Mouse (Mus musculus) c-Kit-negative CD71-positive TER-119-positive erythroid progenitor cells, embryonic 14.5 days (primary cell): ENCODE data around the gene Tbl1x.
"Not testable (repeated sequence)": the region's sequence is repeated elsewhere in the genome, so short reads cannot be mapped to it uniquely, and the experiment has no call there.

Experiments
- DNase-seq: peaks from one replicate; pipeline ENCODE4 v3.0.0-alpha.2; 2013; ENCODE audit warnings: low read depth, low spot score

Tbl1x gene

GRCm38 (mm10) chrX:77510371-77511300 is at the start of gene Tbl1x:
TSS of gene Tbl1x (plus strand) at chrX:77511013.
- DNase-seq, result no peak

DNA sequence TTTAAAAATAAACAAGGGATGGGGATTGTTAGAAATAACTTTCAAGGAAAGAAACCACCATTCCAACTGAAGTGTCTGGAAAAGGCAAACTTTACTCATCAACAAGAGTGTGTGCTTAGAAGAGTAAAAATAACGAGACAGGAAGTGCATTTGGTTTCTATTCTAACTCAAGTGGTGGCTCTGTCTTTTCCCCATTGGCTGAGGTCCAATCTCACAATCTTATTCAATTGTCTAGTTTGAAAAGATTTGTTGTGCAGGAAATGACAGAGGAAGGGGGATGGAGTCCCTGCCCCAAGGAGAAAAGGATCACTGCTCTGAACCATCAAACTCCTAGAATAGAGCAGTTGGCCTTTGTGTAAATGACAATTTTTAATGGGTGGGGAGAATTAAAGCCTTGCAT is 41.6 kb upstream of the Tbl1x start:
- no peak for DNase-seq

GRCm38 (mm10) chrX:77472858-77473257 is 38.0 kb upstream of the Tbl1x start:
- DNase-seq, result no peak

DNA sequence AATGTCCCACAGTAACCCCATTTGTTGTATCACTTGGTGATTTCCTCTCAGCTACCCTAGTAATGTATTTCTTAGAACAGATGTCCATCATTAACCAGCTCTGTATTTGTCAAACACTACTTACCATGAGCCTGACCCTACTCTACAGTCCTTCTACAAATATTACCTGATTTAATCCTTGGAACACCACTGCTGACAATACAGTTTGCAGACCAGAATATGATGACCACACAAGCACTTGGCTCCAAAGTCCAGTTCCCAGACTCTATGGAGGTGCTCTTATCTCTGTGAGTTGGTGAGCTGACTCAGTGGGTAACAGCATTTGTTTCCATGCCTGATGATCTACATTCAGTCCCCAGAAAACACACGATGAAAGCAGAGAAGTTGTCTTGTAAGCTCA is 37.3 kb upstream of the Tbl1x start:
- DNase-seq, result no peak

DNA sequence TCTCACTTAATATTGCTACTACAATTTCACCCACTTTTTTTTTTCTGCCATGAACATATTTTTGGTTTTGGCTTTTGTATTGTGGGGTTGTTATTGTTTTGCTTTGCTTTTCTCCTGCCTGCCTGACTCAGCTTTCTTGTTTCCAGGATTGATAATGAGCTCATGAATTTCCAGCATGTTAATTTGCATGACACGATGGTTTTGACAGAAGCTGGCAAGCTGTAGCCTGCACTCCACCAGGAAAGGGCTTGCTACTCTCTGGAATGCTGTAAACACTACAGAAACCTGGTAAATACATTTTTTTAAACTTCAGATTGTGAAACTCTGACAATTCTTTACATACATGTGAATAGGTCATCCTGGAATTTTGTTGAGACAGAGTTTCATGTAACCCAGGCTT is 36.3 kb upstream of the Tbl1x start:
- DNase-seq, result no peak

DNA sequence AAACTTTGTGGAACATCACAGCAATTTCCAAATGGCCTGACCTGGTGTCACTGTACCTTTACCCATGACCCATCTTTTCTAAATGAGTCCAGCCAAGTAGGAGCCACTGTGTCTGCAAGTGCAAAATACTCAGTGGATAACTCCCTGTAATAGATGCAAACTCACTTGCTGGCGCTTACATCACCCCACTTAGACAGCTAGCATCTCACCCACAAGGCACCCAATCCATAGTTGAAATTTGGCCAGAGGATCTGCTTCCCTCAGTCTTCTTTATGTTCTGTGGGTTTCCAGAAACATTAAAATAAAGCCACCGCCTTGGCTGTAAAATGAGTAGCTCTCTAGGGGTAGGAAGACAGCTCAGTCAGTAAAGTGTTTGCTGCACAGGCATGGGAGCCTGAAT is 33.3 kb upstream of the Tbl1x start:
- no peak for DNase-seq

DNA sequence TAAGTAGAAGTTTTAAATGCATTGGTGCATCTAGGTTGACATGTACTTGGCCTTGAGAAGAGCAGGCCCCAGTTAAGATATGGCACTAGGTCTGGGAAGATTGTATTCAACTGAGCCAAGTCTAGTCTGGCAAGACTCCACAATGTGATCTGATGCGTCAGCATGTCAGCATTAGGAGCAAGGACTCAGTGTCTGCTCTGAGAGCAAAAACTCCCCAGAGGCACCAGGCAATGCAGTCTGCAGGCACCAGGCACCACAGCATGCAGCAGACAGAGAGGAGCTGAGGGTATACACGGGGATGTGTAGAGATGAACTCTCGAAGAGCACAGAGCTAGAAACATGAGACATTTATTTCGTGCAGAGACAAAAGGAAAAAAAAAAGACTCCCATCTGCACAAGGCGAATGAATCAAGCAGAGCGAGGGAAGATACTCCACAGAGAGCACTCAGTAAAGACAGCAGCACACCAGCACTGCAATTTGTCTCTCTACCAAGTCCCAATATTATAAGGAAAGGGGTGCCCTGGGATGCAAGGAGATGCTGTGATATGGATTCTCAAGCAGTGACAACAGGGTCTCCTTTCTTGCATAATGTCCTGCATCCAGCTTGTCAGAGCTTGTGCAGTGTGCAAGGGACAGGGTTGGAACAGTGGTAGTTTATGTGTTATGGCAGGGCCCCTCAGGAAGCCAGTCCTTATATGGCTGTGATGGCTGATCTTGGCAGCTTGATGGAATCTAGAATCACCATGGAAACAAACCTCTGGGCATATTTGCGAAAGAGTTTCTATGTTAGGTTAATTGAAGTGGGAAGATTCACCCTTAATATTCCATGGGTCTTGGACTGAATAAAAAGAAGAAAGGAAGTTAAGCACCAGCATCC is 22.7 kb upstream of the Tbl1x start:
- no peak for DNase-seq

- no peak for DNase-seq
Measured at GRCm38 (mm10) chrX:77490127-77490526, 20.7 kb upstream of the Tbl1x start.

GRCm38 (mm10) chrX:77509149-77509548 is 1.7 kb upstream of the Tbl1x start:
- DNase-seq, result no peak

DNA sequence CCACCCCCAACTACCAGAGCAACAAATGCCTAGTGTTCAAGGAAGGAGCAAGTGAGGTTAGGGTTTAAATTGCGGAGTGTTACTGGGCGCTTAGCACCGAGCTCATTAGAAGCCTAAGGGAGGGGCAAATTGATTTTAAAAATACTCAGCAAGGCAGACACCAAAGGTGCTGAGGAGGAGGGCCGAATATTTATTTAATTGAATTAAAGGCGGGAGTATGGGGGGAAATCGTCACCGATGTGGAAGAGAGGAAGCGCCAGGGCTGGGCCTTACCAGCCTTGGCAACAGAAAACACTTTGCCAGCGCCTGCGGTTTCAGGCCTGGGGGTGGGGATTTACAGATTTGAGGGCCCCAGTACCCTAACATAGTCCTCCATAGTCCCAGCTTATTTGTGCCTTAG is 1.0 kb upstream of the Tbl1x start:
- DNase-seq, result no peak

DNA sequence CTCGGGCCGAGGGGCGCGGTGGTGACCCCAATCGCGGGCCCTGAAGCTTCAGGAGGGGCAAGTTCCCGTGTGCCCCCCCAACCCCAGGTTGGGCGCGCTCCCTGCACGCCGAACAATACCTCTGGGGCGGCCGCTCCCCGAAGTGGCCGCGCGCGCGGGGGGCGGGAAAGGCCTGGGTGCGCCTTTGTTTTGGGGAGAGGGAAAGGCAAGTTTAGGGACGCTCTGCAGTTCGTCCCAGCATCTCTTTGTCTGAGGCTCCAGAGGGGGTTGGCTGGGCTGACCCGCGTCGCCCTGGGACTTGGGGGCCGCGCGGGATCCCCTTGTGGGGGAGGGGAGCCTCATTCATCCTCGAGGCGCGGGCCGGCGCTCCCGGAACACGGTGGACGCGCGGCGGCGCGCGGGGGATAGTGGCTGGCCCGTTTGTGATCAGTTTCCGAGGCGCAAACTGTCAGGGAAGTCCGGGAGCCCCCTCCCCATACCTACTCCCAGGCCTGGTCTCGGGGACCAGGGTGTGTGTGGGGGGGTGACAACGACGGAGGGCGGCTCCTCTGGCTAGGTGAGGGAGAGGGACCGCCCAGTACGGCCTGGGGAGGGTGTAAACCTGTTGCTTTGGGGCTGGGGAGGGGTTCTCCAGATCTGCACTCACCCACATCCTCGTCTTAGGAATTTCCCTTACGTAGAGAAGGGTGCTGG is 634 bp downstream of the Tbl1x start:
- DNase-seq, result no peak

- no peak for DNase-seq
Measured at GRCm38 (mm10) chrX:77511994-77512485, 1.2 kb downstream of the Tbl1x start.

DNA sequence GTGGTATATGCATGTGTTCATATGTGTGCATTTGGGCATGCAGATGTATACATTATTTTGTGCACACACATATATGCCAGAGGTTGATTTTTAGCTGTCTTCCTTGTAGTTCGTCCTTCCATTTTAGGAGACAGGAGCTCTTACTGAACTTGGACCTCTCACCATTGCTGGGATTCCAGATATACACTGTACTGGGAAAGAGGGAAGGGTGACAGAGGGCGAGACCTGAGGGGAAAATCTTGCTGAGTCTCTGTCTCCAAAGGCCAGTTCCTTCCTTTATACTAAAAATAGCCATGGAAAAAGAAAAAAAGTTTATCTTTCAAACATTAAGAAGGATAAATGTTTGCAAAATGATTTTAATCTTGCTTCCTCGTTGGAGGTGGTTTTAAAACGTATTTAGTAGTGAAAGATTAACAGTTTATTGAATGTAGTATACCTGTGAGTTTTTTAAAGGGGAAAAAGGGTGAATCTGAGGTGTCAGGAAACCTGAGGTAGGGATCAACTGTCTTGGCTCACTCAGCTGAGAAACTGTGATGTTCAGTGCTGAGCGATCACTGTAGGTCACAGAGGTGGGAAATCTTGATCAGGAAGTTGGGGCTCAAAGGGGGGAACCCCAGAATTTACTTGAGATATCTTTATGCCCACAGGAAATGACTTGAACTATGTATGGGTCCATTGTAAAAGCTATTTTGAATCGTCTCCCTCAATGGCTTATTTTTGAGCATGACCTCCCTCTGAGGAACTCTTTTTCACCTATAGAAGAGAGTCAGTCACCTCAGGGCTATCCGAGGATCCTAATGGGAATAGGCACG is 6.7 kb downstream of the Tbl1x start:
- no peak for DNase-seq

DNA sequence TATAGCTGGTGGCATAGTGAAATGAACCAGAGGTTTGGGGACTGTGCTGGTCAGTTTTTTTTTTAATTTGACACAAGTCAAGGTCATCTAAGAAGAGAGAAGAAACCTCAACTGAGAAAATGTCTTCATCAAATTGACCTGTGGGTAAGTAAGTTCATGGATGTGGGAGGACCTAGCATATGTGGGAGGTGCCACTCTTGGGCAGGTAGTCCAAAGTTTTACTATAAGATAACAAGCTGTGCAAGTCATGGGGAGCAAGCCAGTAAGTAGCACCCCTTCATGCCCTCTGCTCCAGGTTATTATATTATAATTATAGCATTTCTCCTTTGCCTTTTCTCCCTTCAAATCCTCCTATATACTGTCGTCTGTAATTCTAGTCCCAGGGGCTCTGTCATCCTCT is 8.1 kb downstream of the Tbl1x start:
- no peak for DNase-seq

GRCm38 (mm10) chrX:77522842-77523375 is 12.1 kb downstream of the Tbl1x start:
- no peak for DNase-seq

GRCm38 (mm10) chrX:77525179-77525578 is 14.4 kb downstream of the Tbl1x start:
- DNase-seq, result no peak

- no peak for DNase-seq
Measured at GRCm38 (mm10) chrX:77528401-77528800, 17.6 kb downstream of the Tbl1x start.

DNA sequence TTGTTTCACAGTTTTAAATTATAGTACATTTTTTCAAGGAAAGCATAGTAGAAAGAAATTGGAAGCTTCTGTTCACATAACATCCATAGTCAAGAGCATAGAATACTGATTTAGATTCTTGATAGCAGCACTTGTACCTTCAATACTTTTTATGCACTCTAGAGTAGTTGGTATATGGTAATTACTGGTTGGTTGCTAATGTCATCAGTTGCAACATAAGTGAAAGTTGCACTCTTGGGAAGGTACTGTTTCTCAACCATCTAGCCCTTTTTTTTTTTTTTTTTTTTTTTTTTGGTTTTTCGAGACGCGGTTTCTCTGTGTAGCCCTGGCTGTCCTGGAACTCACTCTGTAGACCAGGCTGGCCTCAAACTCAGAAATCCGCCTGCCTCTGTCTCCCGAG is 20.2 kb downstream of the Tbl1x start:
- DNase-seq, result no peak

GRCm38 (mm10) chrX:77533922-77534321 is 23.1 kb downstream of the Tbl1x start:
- no peak for DNase-seq

GRCm38 (mm10) chrX:77539770-77540169 is 29.0 kb downstream of the Tbl1x start:
- not testable (repeated sequence) for DNase-seq

- DNase-seq, result no peak
Measured at GRCm38 (mm10) chrX:77544003-77544402, 33.2 kb downstream of the Tbl1x start.
